Mouse (Mus musculus): Measurements from ENCODE around the gene Hoxb7. TPM values are rescaled to one million over a fixed set of nuclear protein-coding genes. Genes with fewer than 3 reads are reported as not detected.

The Hoxb7 gene
- polyA plus RNA-seq (2011; ENCODE audit: insufficient read length, low read depth, missing spikeins), result 13.1 and 22.5 TPM in 2 replicates

DNA sequence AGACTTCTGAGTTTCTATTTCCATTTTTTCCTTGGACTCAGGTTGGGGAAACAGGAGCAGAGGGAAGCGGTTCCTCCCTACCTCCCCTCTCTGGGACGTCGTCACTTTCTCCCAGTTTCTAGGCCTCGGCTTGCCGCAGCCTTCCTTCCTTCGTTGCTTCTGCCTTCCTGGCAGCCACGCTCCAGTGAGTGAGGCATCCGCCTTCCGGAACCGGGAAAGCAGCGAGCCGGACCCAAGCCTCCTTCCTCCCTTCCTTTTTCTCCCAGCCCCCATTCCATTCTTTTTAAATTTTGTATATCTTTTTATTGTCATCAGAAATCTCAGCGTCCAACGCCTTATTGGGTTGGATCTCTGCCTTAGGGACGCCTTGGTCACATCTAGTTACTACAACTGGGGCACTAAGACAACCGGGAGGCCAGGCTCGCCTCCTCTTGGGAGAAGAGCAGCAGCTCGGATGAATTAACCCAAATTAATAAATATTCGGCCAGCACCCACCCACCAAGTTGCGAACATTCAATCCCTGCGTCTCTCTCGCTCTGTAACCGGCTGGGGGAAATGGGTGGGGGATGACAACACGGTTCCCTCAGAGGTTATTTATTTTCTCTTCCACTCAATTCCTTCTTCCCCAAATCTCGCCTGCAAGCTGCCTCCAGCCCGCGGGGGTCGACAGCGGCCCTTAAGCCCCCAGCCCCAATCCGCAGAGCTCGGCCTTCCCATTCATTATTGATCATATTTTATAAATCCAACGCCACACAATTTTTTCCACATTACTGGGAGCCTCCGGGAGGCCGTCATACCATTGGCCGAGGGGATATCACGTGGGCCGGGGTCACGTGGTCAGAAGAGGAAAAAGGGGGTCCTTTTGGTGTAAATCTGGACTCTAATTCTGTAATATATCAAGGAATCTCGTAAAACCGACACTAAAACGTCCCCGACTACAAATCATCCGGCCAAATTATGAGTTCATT is at the start of gene Hoxb7:
Gene Hoxb7, plus strand, starts transcription at position 853 of the 968 bp plus-strand sequence.
- TF ChIP-seq POLR2A (IDR thresholded peaks at IDR 0.05; ENCODE audit: low read depth, low read length) (peak; percentile 35), CTCF (IDR thresholded peaks at IDR 0.05; ENCODE audit: borderline replicate concordance, insufficient read depth, low read length) (no peak)
- H3K4me3 ChIP-seq (ENCODE audit: insufficient read depth, low read length), result peak within 1 kb of the TSS; percentile 40
- H3K4me1 ChIP-seq (ENCODE audit: control insufficient read depth, insufficient read depth, low read length), result no peaks in the 10 kb centered on the region
- H3K27ac ChIP-seq (ENCODE audit: insufficient read depth, low read length), result peak within 1 kb of the TSS; percentile 88

DNA sequence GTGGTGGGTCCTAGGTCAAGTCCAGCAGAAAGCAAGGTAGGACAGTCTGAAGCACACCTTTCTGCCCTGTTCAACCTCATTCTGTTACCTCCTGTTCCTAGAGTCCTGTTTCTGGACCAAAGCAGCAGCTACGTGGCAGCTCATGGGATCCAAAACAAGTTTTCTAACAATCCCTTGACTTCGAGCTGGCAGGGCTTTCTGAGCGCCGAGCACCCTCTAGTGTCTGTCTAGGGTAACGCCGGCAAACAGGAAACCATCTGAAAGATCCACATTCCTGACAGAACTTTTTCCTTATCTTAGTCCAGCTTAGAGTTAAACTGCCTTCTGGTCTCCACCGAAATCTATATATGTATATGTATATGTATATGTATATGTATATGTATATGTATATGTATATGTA is 46.2 kb upstream of the Hoxb7 start:
- no peak overlapping the region for H3K4me3 ChIP-seq (ENCODE audit: insufficient read depth, low read length)
- TF ChIP-seq POLR2A (IDR thresholded peaks at IDR 0.05; ENCODE audit: low read depth, low read length) (no peak), CTCF (IDR thresholded peaks at IDR 0.05; ENCODE audit: borderline replicate concordance, insufficient read depth, low read length) (peak; percentile 60; the same call in 1 of the 2 replicates)
- no peak overlapping the region for H3K27ac ChIP-seq (ENCODE audit: insufficient read depth, low read length)
- no peaks in the 10 kb centered on the region for H3K4me1 ChIP-seq (ENCODE audit: control insufficient read depth, insufficient read depth, low read length)

- Histone ChIP-seq H3K4me1 (ENCODE audit: control insufficient read depth, insufficient read depth, low read length) (no peaks in the 10 kb centered on the region), H3K4me3 (ENCODE audit: insufficient read depth, low read length) (no peak overlapping the region), H3K27ac (ENCODE audit: insufficient read depth, low read length) (peak overlapping the region; percentile 80)
- TF ChIP-seq POLR2A (IDR thresholded peaks at IDR 0.05; ENCODE audit: low read depth, low read length) (peak; percentile 42), CTCF (IDR thresholded peaks at IDR 0.05; ENCODE audit: borderline replicate concordance, insufficient read depth, low read length) (no peak)
Measured at GRCm38 (mm10) chr11:96250901-96251300, 35.5 kb upstream of the Hoxb7 start.

DNA sequence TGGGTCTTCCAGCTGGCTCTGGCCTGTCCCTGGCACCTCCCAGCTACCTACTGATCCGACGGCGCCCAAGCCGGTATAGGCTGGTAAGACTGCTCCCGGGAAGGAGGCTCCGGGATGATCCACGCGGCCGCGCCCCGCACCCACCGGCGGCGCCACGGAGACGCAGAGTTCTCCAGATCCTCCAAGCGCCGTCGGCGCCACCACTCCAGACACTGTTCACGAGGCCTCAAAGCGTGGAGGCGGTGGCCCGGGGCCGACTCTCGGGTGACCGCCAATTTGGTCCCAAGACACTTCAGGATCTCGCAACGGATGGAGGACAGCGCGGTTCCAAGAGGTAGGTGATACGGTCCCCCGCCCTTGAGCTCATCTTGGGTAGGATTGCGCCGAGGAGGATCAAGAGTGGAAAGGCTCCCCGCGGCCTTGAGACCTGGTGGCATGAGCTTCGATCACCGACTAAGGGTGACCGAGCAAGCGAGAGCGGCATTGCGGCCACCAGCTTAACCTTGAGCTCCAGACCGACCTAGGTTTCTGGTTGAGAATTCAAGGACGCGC is 34.9 kb upstream of the Hoxb7 start:
- H3K4me3 ChIP-seq (ENCODE audit: insufficient read depth, low read length), result peak overlapping the region; percentile 38
- H3K27ac ChIP-seq (ENCODE audit: insufficient read depth, low read length), result peak overlapping the region; percentile 80
- no peak for TF ChIP-seq CTCF (IDR thresholded peaks at IDR 0.05; ENCODE audit: borderline replicate concordance, insufficient read depth, low read length)
- peak; percentile 18; the same call in 1 of the 2 replicates for TF ChIP-seq POLR2A (IDR thresholded peaks at IDR 0.05; ENCODE audit: low read depth, low read length)
- H3K4me1 ChIP-seq (ENCODE audit: control insufficient read depth, insufficient read depth, low read length), result no peaks in the 10 kb centered on the region

DNA sequence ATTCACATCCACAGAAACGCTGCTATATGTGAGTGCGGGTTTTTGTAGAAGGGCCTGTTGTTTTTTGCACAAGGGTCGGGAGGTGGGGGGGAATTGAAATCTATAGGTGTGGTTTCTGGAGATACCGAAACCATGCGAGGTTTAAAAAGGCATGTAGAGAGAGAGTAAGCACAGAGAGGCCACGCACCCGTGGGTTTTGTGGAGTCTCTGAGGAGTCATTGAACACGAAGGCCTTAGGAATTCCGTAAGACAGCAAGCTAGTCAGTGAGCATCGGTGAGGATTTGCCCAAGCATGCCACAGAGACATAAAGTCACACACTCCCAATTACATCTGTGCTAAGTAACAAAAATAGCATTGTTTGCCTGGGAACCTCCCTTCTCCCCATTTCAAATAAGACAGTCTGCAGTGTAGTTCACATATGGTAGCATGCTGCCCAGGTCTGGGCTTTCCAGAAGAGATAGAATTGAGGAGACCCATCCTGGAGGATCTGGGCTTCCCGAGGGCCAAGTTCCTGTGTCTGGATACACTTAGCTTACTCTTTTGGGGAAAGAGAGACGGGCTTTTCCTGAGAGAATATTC is 33.8 kb upstream of the Hoxb7 start:
- H3K4me1 ChIP-seq (ENCODE audit: control insufficient read depth, insufficient read depth, low read length), result 0 out of 2 replicates have a peak, but pooled peaks cover 3% of the 10 kb centered on the region
- peak; percentile 28; the same call in 1 of the 2 replicates for TF ChIP-seq POLR2A (IDR thresholded peaks at IDR 0.05; ENCODE audit: low read depth, low read length)
- no peak for TF ChIP-seq CTCF (IDR thresholded peaks at IDR 0.05; ENCODE audit: borderline replicate concordance, insufficient read depth, low read length)

GRCm38 (mm10) chr11:96254221-96254620 is 32.2 kb upstream of the Hoxb7 start:
- no peak for TF ChIP-seq POLR2A (IDR thresholded peaks at IDR 0.05; ENCODE audit: low read depth, low read length)
- Histone ChIP-seq H3K4me1 (ENCODE audit: control insufficient read depth, insufficient read depth, low read length) (0 out of 2 replicates have a peak, but pooled peaks cover 3% of the 10 kb centered on the region), H3K27ac (ENCODE audit: insufficient read depth, low read length) (peak overlapping the region; percentile 80), H3K4me3 (ENCODE audit: insufficient read depth, low read length) (peak overlapping the region; percentile 39)

More for the DNA sequence above, 33.8 kb upstream of the Hoxb7 start:
- peak overlapping the region; percentile 80 for H3K27ac ChIP-seq (ENCODE audit: insufficient read depth, low read length)
- H3K4me3 ChIP-seq (ENCODE audit: insufficient read depth, low read length), result peak overlapping the region; percentile 38

DNA sequence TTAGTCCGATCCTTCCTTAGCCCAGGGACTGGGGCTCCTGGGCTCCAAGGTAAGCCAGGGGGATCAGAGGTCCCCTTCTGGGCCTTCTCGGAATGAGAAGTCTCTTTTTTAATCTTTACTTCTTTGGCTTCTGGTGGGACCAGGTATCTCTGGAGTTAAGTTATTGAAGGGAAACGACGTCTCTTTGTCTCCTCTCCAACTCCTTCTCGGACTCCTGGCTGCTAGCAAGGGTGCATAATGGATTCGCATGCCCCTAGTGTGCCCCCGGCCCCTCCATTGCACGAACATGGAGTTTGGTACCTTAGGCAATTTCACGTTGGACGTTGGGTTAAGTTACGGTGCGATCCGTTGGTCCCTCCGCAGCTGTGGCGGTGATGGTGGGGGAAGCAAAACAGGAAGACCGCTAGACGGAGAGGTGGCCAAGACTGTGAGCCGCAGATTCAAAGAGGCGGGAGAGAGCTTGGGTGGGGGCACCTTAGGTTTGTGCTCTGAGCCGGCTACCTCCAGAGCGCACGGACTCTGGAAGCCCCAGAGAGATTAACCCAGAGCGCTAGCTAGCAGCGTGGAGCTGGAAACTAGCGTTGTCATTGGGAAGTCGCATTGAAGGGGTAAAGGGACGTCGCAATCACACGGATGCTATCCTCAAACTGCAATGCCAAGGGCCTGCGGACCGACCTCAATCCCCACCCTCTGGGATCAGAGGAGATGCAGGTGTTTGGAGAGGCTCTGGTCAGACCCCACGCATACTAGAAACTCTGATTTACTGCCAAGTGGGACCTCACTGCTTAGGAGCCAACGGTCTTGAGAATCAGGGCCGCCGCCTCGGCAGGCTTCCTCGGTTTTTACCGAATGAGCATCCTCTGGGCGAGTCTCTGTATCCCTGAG is 31.1 kb upstream of the Hoxb7 start:
- H3K4me3 ChIP-seq (ENCODE audit: insufficient read depth, low read length), result peak overlapping the region; percentile 39
- H3K4me1 ChIP-seq (ENCODE audit: control insufficient read depth, insufficient read depth, low read length), result 0 out of 2 replicates have a peak, but pooled peaks cover 3% of the 10 kb centered on the region
- peak overlapping the region; percentile 80; the same call in 1 of the 2 replicates for H3K27ac ChIP-seq (ENCODE audit: insufficient read depth, low read length)
- TF ChIP-seq POLR2A (IDR thresholded peaks at IDR 0.05; ENCODE audit: low read depth, low read length) (no peak), CTCF (IDR thresholded peaks at IDR 0.05; ENCODE audit: borderline replicate concordance, insufficient read depth, low read length) (no peak)

GRCm38 (mm10) chr11:96255996-96256445 is 30.4 kb upstream of the Hoxb7 start:
- Histone ChIP-seq H3K27ac (ENCODE audit: insufficient read depth, low read length) (peak overlapping the region; percentile 22; the same call in 1 of the 2 replicates), H3K4me1 (ENCODE audit: control insufficient read depth, insufficient read depth, low read length) (0 out of 2 replicates have a peak, but pooled peaks cover 6% of the 10 kb centered on the region), H3K4me3 (ENCODE audit: insufficient read depth, low read length) (0 out of 2 replicates have a peak overlapping the region, but pooled peaks have one; percentile 39)
- TF ChIP-seq POLR2A (IDR thresholded peaks at IDR 0.05; ENCODE audit: low read depth, low read length), result no peak
